Mouse (Mus musculus) cerebellum, postnatal 10 days (tissue): ENCODE results near the gene Rasa2.
"Not testable (repeated sequence)": the region's sequence is repeated elsewhere in the genome, so short reads cannot be mapped to it uniquely, and the experiment has no call there.

Source experiments
- DNase-seq, 2 experiments: peaks; one replicate each; pipeline ENCODE4 v3.0.0; 2021; ENCODE audit warnings: mixed read lengths in 2 of 2

Rasa2 gene

DNA sequence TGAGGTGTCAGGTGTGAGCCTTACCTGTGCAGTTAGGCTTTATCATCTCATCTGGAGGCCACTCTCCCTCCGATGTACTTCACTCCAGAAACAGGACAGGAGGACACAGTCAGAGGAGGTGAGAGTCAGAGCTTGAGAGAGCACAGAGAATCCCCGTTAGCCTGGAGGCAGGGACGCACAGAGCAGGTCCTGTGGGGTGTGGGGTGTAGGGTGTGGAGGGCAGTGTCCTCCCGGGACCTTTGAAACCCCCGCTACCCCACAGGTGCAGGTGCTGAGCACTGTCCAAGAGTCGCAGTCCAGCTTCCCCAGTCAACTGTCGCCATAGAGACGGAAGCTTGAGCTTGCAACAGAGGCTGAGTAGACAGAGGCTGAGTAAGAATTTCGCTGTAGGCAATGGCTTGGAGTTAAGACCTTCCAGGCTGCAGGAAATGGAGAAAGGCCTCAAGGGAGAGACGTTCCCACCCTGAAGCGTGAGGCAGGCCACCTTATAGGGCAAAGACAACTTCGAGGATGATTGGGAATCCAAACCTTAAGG lies 106.4 kb downstream of the Rasa2 start, which contains the start of gene Gm28729:
Gm28729 (minus strand) TSS at position 293 of the 535 bp plus-strand sequence.
- DNase-seq, result peak in 1 of 2 experiments; percentile 25

DNA sequence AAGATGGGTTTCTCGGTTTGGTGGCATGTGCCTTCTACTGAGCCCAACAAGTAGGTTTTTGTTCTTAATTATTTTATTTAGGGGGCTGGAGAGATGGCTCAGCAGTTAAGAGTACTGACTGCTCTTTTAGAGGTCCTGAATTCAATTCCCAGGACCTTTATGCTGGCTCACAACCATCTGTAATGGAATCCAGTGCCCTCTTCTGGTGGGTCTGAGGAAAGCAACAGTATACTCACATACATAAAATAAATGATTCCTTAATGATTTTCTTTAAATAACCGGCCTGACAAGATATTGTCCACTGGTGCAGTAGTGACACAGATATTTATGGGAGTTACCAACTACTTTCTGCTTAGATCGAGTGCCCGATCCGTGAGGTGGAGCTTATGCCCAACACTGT lies 108.3 kb downstream of the Rasa2 start:
- DNase-seq, result no peak

DNA sequence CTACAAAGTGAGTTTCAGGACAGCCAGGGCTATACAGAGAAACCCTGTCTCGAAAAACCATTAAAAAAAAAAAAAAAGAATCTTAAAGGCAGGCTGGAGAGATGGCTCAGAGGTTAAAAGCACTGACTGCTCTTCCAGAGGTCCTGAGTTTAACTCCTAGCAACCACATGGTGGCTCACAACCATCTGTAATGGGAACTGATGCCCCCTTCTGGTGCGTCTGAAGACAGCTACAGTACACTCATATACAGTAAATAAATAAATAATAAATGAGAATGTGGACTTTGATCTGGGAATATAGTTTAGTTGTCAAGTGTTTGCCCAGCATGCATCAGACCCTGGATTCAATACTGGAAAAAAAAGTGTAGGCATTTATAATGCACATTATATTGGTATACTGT lies 109.8 kb downstream of the Rasa2 start:
- DNase-seq, result not testable (repeated sequence)

DNA sequence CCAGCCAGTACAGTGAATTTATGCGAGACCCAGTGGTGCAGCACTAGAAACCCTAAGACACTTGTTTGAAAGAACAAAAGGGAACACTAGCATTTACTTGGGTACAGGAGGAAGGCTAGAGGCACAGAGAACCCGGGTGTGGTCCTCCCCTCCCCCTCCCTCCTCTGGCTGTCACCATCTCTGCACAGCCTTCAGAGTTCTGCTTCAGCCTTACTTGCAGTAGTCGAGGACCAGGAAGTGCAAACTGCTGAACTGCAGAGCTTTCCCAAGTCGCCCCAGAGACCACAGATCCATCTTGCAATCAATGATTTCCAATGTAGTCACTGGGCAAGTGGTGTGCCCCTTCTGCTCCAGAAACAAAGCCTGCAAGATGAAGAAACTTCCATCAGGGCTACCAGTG lies 114.0 kb downstream of the Rasa2 start:
- no peak for DNase-seq

DNA sequence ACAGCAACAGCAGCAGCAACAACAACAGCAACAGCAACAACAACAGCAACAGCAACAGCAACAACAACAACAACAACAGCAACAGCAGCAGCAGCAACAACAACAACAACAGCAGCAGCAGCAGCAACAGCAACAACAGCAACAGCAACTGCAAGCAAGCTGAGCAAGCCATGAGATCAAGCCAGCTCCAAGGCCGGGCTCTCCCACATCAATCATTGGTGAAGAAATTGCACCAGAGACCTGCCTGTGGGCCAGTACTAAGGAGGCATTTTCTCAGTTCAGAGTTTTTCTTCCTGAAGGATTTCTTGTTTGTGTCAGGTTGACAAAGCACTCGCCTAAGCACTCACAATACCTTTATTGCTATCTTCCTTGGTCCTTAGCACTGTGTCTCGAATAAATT lies 114.6 kb downstream of the Rasa2 start:
- no peak for DNase-seq

DNA sequence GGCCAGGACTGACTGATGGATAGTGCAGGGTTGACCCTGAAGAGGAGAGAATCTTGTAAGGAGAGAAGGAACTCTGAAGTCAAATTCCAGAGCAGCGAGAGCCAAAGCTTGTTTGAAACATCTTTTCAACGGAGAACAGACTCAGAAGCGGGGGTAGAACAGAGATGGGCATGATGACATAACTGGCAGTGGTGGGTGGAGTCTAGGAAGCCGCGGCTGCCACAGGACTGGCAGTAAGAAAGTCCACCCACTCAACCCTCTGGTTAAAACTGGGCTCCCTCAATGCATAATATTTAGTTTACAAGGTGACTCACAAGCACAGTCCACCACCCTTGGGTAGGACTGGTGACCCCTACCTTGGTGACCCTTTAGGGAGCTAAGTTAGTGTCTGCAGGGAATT lies 115.7 kb downstream of the Rasa2 start:
- no peak for DNase-seq

DNA sequence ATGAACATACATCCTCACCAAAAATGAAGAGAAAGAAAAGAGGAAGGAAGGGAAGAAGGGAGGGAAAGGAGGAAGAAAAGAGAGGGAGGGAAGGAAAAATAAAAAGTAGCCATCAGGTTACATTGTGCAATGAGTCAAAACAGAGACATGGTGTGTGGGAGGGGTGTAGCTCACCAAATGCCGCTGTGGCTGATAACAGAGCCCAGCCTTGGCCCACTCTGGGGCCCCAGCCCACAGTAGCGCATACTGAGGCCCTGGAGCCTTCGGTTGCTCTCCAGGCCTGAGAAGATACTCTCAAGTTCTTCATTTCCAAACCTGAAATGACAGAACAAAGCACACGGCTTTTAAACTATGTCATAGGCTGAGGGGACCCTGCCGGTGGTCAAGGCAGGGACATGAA lies 117.1 kb downstream of the Rasa2 start:
- DNase-seq, result no peak

DNA sequence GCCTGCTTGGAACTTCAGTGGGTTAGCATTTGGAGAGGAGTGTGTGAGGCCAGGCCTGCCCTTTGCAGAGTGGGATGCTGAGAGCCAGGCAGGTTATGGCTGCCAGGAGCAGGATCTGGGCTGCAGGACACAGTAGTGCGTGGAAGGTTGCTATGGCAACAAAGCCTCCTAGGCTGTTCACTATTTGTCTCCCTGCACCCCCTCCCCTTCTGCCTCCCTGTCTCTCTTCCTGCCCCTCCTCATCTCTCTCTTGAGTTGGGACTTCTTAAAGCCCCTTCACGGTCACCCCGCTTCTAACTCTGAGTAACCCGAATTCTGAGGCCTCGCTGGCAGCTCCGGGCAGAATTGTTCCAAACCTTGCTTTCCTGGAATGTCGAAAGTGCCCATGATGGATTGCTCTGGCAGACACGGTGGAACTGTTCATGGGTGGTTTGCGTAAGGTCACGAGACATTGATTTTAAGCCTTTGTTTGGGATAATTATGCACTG lies 125.4 kb downstream of the Rasa2 start:
- DNase-seq, result peak; percentile 90 to 91

DNA sequence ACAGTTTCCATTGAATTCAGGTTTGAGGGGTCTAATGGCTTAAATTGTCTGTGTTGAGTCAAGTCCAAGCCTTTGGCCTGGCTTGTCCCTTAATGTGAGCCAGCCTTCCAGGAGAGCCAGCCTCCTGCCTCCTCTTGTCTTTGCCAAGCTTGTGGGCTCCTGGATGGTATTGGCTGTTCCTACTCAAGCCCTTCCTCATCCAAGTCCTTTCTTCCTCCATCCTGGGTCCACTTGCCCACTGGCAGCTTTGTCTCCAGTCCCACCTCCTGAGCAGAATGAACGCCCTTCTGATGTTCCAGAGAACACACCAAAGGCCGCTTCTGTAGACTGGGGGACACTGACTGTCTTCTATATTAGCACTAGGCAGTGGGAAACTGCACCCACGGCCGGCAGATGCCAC lies 126.3 kb downstream of the Rasa2 start:
- peak; percentile 48 to 64 for DNase-seq

DNA sequence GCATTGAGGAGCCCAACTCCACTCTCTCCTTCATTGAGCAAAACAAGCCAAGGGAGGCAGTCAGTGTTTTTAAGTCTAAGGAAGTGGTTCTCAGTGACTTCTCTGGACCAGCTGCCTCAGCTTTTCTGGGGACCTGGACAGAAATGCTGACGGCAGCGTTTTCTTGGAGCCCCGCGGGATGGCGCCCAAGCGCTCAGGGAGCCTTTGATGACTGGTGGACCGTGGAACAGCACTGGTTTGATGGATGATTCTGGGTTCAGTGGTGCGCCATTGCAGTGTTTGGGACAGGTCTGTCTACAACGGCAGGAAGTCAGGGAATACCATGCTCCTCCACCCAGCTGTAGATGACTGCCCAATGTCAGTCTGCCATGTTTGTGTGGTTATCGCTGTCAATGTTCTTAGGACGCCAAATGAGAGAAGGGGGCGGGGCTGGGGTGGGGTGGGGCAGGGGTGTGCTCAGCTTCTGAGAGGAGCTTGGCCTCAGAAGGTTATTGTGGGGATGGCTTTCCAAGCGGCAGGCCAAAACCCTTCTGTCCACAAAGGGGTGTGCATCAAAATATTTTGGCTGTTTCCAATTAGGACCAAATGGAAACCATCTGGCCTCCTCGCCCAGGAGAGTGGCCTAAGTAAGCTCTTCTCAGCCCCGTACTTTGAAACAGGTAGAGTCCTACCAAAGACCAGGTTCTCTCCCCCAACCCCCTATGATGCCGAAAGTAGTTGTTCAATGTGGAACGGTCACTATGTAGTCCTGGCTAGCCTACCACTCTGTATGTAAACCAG lies 127.1 kb downstream of the Rasa2 start:
- DNase-seq, result peak in 1 of 2 experiments; percentile 34

DNA sequence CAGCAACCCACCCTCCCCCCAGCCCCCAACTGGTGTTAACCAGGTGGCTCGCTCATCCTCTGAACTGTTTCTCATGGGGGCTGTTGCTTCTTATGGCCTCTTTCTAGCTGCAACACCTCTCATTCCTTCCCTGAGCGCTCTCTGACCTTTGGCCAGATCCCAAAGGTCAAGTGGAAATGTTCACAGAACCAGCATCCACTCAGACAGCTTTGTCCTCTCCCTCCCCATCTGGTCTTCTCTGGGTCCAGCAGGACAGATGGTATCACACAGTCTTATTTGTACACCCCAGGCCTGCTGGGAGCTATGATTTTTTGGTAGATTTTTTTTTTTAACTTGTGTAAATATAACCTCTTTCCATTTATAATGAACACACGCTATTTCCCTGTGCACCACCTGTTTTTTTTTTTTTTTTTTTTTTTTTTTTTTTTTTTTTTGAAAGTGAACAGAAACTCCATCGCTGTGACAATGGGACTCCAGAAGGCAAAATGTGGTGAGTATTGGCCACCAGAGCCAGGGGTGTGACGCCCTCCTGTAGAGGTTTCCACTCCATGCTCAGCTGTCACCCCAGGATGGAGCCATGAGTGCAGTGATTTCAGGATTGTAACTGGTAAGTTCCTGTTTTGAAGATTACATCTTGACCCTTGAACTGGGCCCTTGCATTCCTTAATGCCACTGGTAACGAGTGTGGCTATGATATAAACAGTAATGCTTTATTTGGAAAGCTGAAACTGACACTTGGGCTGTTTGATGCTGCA lies 128.4 kb downstream of the Rasa2 start:
- peak; percentile 74 for DNase-seq

DNA sequence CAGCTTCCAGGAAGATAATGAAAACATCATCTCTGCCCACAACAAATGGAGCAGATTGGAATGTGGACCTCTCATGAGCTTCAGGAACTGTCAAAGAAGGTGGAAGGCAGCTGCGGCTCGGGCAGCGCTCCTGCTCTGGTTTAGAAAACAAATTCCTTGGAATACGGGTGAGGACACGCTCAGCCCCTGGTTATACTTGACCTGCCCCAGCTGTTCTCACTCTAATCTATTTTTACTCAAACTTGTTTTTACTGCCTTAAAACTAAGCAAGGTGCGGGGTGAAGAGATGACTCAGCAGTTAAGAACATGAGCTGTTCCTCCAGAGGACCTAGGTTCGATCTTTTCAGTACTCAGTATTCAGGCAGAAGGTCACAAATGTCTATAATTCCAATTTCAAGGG lies 130.2 kb downstream of the Rasa2 start:
- DNase-seq, result no peak

DNA sequence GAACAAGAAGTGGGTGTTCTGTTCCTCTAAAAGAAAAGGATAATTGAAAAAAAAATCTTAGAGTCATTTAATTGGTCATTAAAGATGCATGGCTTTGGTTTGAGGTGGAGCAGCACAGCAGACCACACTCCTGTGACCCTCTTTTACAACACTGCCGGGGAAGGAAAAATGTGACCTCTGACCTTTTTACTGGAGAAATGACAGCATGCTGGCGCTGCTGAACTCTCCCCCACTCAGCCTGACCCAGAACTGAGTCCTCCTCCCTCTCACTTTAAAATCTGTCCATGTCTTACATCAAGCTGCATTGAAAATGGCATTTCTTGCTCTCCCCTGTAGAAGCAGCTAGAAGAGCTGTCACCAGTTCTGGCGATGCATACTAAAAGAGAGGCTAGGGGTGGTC lies 138.2 kb downstream of the Rasa2 start:
- DNase-seq, result no peak

DNA sequence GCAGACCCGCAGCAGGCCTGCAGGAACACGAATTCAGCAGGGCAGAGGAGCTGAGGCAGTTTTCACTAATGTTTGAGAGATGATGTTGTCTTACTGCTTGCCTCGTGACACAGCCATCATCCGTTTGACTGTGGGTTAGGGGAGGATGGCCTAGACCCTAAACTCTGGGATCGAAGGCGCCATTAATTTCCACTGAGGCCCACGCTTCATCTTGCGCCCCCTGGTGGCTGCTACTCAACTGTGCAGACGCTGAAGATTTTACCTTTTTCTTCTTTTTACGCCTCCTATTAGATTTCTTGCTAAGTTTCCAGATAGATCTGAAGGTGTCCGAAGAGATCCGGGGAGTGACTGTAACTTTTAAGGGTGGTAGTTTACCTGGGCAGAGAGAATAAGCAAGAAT lies 139.6 kb downstream of the Rasa2 start:
- DNase-seq, result peak; percentile 74 to 81
